Mouse (Mus musculus) erythroblast, embryonic 14.5 days (primary cell): ENCODE measurements around the gene Actb. TPM values are rescaled to one million over a fixed set of nuclear protein-coding genes. Genes with fewer than 3 reads are reported as not detected.

ENCODE experiments used
- H3K27me3 ChIP-seq: 2 replicates; pipeline ENCODE4 v1.6.1; 2012; ENCODE audit warnings: inconsistent platforms; ENCODE audit not compliant: control insufficient read depth
- H3K36me3 ChIP-seq: 2 replicates; pipeline ENCODE4 v1.6.1; 2012; ENCODE audit warnings: mild to moderate bottlenecking, inconsistent platforms; ENCODE audit not compliant: control insufficient read depth
- H3K4me1 ChIP-seq: 2 replicates; pipeline ENCODE4 v1.6.1; 2012; ENCODE audit warnings: inconsistent platforms; ENCODE audit not compliant: control insufficient read depth
- H3K4me3 ChIP-seq: replicated peaks from 2 replicates; pipeline ENCODE3; 2012; ENCODE audit warnings: moderate library complexity, mild to moderate bottlenecking, inconsistent platforms
- H3K9me3 ChIP-seq: 2 replicates; pipeline ENCODE4 v1.6.1; 2012; ENCODE audit warnings: low read length, inconsistent platforms, mixed read lengths; ENCODE audit not compliant: control insufficient read depth
- GATA1 ChIP-seq: IDR thresholded peaks from 2 replicates; pipeline ENCODE4 v1.6.1; 2012; ENCODE audit warnings: low read length, inconsistent platforms, mixed read lengths
- TAL1 ChIP-seq: IDR thresholded peaks from 3 replicates; pipeline ENCODE4 v1.6.1; 2012; ENCODE audit warnings: low read length, inconsistent platforms, mixed read lengths
- polyA plus RNA-seq: library from polyadenylated mRNA; stranded (reverse); fragments of >175 nt; gene quantifications from 2 replicates; pipeline ENCODE4 v1.2.3, GENCODE M21; 2012

Actb gene
- polyA plus RNA-seq, 1 experiment: 326 TPM

GRCm38 (mm10) chr5:142854877-142855276 lies 51.7 kb downstream of the Actb start:
- Histone ChIP-seq H3K27me3 (peaks cover 10% of the 10 kb centered on the region), H3K9me3 (peaks cover 13% of the 10 kb centered on the region), H3K4me3 (no peak overlapping the region), H3K36me3 (no peaks in the 10 kb centered on the region), H3K4me1 (peaks cover 26% of the 10 kb centered on the region)
- no peak for TF ChIP-seq TAL1
- TF ChIP-seq GATA1: no peak

- Histone ChIP-seq H3K4me3 (no peak overlapping the region), H3K27me3 (peaks cover 10% of the 10 kb centered on the region), H3K36me3 (no peaks in the 10 kb centered on the region), H3K9me3 (peaks cover 13% of the 10 kb centered on the region), H3K4me1 (peaks cover 26% of the 10 kb centered on the region)
- no peak for TF ChIP-seq TAL1
- no peak for TF ChIP-seq GATA1
Measured at GRCm38 (mm10) chr5:142853585-142853984, 53.0 kb downstream of the Actb start.

Other genes starting within 250 kb of the Actb start
- not detected in 2 replicates for gene Slc29a4, start 214.2 kb downstream of the Actb start, polyA plus RNA-seq
- 0.97 and 1.5 TPM in 2 replicates for gene Tnrc18, start 89.1 kb downstream of the Actb start, polyA plus RNA-seq
- gene Fbxl18, start 11.3 kb downstream of the Actb start, polyA plus RNA-seq: 0.34 and 0.52 TPM in 2 replicates
- gene Fscn1, start 53.6 kb upstream of the Actb start, polyA plus RNA-seq: 0.36 and 0.46 TPM in 2 replicates
- gene Rnf216, start 206.2 kb upstream of the Actb start, polyA plus RNA-seq: 2.4 and 2.9 TPM in 2 replicates
- not detected in 2 replicates for gene Olfr718-ps1, start 240.8 kb upstream of the Actb start, polyA plus RNA-seq